Mouse (Mus musculus): ENCODE data around the gene Zbtb2.

- no peak for TF ChIP-seq CTCF (IDR thresholded peaks at IDR 0.05; ENCODE audit: low read depth)
- no peak for TF ChIP-seq EP300 (IDR thresholded peaks at IDR 0.05; ENCODE audit: low read depth)
These were observed 55.5 kb downstream of the Zbtb2 start for GRCm38 (mm10) chr10:4332228-4332979.
